Mouse (Mus musculus) testis, adult 2 months (tissue): ENCODE measurements at regions not wholly inside any gene's neighbourhood (a gene's known extent, or its start where the extent isn't known, plus 50 kb on each side); places are given as distances from the start of the nearest gene placed in this dataset.

Experiments
- H3K27ac ChIP-seq: fragments of 200-500 bp; 2 replicates; pipeline ENCODE4 v1.5.1; 2012; ENCODE audit warnings: low read depth, low read length; ENCODE audit not compliant: control insufficient read depth, insufficient read depth
- H3K27me3 ChIP-seq: fragments of 200-500 bp; 2 replicates; pipeline ENCODE4 v1.6.1; 2012; ENCODE audit warnings: mild to moderate bottlenecking, low read length, moderate library complexity; ENCODE audit not compliant: control insufficient read depth, insufficient read depth
- H3K36me3 ChIP-seq: fragments of 200-500 bp; 2 replicates; pipeline ENCODE4 v1.6.1; 2012; ENCODE audit warnings: mild to moderate bottlenecking, low read length; ENCODE audit not compliant: control insufficient read depth, insufficient read depth
- H3K4me1 ChIP-seq: fragments of 200-500 bp; 2 replicates; pipeline ENCODE4 v1.6.1; 2012; ENCODE audit warnings: low read length; ENCODE audit not compliant: control insufficient read depth, insufficient read depth
- H3K4me3 ChIP-seq: fragments of 200-500 bp; 2 replicates; pipeline ENCODE4 v1.5.1; 2012; ENCODE audit warnings: low read depth, mild to moderate bottlenecking, low read length, moderate library complexity, mixed read lengths; ENCODE audit not compliant: control insufficient read depth
- CTCF ChIP-seq: fragments of 200-500 bp; IDR thresholded peaks from 2 replicates; pipeline ENCODE4 v1.5.1; 2012; ENCODE audit warnings: low read depth, mild to moderate bottlenecking, inconsistent platforms, low read length, moderate library complexity; ENCODE audit not compliant: control insufficient read depth, insufficient read depth, insufficient replicate concordance
- POLR2A ChIP-seq: fragments of 200-500 bp; IDR thresholded peaks from 2 replicates; pipeline ENCODE4 v1.6.1; 2012; ENCODE audit warnings: low read depth, mild to moderate bottlenecking, inconsistent platforms, low read length, moderate library complexity; ENCODE audit not compliant: control insufficient read depth

GRCm38 (mm10) chr6:118302783-118303350 lies 105.3 kb upstream of the Ret start:
- no peak for TF ChIP-seq POLR2A
- H3K27ac ChIP-seq, result no peak overlapping the region
- no peaks in the 10 kb centered on the region for H3K36me3 ChIP-seq
- no peaks in the 10 kb centered on the region for H3K27me3 ChIP-seq
- no peak overlapping the region for H3K4me3 ChIP-seq
- H3K4me1 ChIP-seq, result no peaks in the 10 kb centered on the region

DNA sequence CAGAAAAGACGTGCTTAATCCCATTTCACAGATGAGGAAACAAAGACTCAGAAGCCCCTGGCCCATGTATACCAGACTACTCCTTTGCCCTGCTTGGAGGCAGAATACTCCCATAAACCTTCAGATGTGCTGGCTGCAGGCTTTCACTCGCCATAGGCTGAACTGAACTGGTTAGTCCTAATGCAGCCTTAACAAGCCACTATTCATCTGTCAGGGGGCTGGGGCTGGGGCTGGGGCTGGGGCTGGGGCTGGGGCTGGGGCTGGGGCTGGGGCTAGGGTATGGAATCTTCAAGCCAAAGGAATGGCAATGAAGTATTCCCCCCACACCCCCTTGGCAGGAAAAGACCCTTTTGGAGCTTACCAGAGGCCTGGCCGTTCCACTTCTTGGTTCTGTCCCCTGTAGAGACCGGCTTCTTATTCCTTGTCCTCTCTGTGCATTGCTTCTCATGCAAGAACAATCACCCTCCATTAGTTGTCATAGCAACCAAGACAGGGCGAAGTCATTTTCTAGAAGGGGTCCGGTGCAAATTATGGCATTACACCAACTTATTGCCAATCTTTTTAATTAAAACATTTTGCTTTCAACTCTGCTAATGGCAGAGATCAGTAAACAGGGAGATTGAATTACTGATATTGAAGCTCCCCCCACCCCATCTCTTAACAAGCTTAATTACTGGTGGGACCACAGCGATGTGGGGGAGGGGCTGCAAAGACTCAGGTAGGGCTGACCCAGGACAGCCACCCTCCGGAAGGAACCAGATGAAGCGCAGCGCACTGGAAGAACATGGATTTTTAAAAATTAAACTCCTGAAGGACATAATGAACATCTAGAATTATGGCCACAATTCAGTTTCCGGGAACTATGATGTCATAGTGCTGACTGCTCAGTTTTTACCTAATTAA lies 104.6 kb upstream of the Ret start:
- Histone ChIP-seq H3K27me3 (no peaks in the 10 kb centered on the region), H3K27ac (no peak overlapping the region), H3K36me3 (no peaks in the 10 kb centered on the region), H3K4me1 (no peaks in the 10 kb centered on the region), H3K4me3 (no peak overlapping the region)
- TF ChIP-seq POLR2A (no peak), CTCF (no peak)

DNA sequence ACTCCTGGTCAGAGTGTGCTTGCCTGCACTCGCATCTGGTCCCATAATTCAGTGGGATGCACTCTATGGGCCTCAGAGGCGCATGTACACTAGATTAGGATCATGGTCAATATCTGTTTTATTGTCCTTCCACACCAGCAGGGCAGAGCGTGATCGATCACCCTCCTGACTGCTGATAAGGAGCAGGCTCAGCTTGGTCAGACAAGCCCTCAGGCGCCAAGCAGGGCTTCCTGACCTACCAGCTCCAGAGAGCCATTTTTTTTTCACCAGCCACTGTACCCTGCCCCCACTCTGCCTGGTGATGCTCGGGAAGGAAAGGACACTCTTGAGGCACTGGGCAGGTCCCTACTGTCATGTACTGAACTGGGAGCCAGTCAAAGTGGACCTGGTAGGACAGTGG lies 103.3 kb upstream of the Ret start:
- H3K27me3 ChIP-seq, result no peaks in the 10 kb centered on the region
- H3K27ac ChIP-seq, result no peak overlapping the region
- H3K36me3 ChIP-seq, result no peaks in the 10 kb centered on the region
- H3K4me3 ChIP-seq, result no peak overlapping the region
- TF ChIP-seq CTCF (no peak), POLR2A (no peak)
- no peaks in the 10 kb centered on the region for H3K4me1 ChIP-seq

- TF ChIP-seq CTCF (no peak), POLR2A (no peak)
- no peaks in the 10 kb centered on the region for H3K4me1 ChIP-seq
- no peaks in the 10 kb centered on the region for H3K36me3 ChIP-seq
- no peaks in the 10 kb centered on the region for H3K27me3 ChIP-seq
- H3K4me3 ChIP-seq, result no peak overlapping the region
- no peak overlapping the region for H3K27ac ChIP-seq
Observed at GRCm38 (mm10) chr6:118297576-118297975, 100.1 kb upstream of the Ret start.

DNA sequence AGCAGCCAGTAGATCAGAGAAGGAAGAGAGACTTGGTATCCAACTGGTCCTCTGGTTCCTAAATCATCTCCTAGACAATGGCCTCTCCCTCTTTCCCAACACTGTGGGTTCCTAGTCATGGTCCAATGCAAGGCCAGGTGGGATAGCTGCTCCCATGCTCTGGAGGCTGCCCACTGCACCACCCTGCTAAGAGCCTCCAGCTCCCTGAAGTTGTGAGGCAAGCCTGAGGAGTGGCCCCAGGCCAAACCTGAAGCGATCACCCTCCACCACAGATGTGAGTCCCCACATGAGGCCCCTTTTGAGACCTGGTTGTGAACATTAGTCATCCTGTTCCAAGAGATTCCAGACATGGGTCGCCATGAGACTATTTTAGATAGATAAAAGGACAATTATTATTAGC lies 96.5 kb upstream of the Ret start:
- Histone ChIP-seq H3K27ac (no peak overlapping the region), H3K4me1 (no peaks in the 10 kb centered on the region), H3K36me3 (no peaks in the 10 kb centered on the region), H3K27me3 (no peaks in the 10 kb centered on the region), H3K4me3 (no peak overlapping the region)
- TF ChIP-seq CTCF (no peak), POLR2A (no peak)

DNA sequence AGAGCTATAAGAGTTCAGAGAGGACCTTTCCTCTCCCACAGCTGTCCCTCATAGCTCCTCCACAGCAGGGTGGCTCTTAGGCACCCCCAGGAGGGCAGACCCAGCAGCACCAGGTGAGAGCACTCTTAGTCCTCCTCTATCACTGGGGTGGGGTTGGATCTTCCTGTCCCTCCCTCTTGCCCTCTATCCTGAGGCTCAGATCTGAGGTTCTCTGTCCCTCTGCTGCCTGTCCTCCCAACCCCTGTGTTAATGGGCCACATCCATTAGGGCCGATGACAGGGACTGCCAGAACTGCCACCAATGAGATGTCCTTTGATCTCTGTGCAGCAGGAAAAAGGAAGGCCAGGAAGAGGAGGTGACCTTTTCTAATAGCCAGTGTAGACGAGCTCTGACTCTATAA lies 95.4 kb upstream of the Ret start:
- Histone ChIP-seq H3K4me3 (no peak overlapping the region), H3K27ac (no peak overlapping the region), H3K36me3 (no peaks in the 10 kb centered on the region), H3K27me3 (no peaks in the 10 kb centered on the region), H3K4me1 (no peaks in the 10 kb centered on the region)
- TF ChIP-seq POLR2A, result no peak
- TF ChIP-seq CTCF, result no peak

DNA sequence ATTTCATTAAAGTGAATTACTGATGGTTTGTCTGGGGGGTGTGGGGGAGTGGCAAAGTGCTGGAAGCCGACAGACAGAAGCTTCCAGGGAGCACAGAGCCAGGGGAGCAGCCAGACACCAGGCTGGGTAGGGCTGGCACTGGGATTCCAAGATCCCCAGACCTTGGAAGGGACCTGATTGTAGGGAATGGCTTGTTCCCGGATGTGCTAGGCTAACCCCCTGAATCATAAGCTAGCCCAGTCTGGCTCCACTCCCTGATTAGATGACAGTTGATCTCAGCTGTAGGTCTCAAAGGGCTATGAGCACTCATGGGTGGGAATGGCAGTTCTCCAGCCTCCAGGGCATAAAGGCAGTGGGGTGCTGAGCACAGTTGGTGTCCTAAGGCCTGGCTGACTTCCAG lies 94.8 kb upstream of the Ret start:
- Histone ChIP-seq H3K4me1 (no peaks in the 10 kb centered on the region), H3K4me3 (no peak overlapping the region), H3K36me3 (no peaks in the 10 kb centered on the region), H3K27ac (no peak overlapping the region), H3K27me3 (no peaks in the 10 kb centered on the region)
- TF ChIP-seq CTCF (no peak), POLR2A (no peak)

- Histone ChIP-seq H3K27me3 (no peaks in the 10 kb centered on the region), H3K4me1 (no peaks in the 10 kb centered on the region), H3K36me3 (no peaks in the 10 kb centered on the region), H3K27ac (no peak overlapping the region), H3K4me3 (no peak overlapping the region)
- TF ChIP-seq CTCF (no peak), POLR2A (no peak)
Observed at GRCm38 (mm10) chr6:118291426-118291825, 93.9 kb upstream of the Ret start.
